Mouse (Mus musculus) liver, embryonic 13.5 days (tissue): ENCODE data around the gene Fyttd1. TPM values are rescaled to one million over a fixed set of nuclear protein-coding genes. Genes with fewer than 3 reads are reported as not detected.
"Not testable (repeated sequence)": the region's sequence is repeated elsewhere in the genome, so short reads cannot be mapped to it uniquely, and the experiment has no call there.

ENCODE experiments used
- ATAC-seq: fragments of 200-750 bp; cut with Nextera tagmentation; 2 replicates; pipeline ENCODE4 v1.8.0; 2017; ENCODE audit warnings: low read depth, mild to moderate bottlenecking, moderate number of reproducible peaks, moderate library complexity
- DNase-seq: peaks from one replicate; pipeline ENCODE4 v3.0.0; 2022
- H3K27ac ChIP-seq: fragments of 300-500 bp; sonication (generic); 2 replicates; pipeline ENCODE4 v1.5.1; 2015; ENCODE audit warnings: moderate library complexity, mild to moderate bottlenecking, inconsistent platforms
- H3K27me3 ChIP-seq: fragments of 300-500 bp; sonication (generic); 2 replicates; pipeline ENCODE4 v1.6.1; 2015; ENCODE audit warnings: mild to moderate bottlenecking, inconsistent platforms
- H3K36me3 ChIP-seq: fragments of 300-500 bp; sonication (generic); 2 replicates; pipeline ENCODE4 v1.6.1; 2015; ENCODE audit warnings: mild to moderate bottlenecking, inconsistent platforms
- H3K4me1 ChIP-seq: fragments of 300-500 bp; sonication (generic); replicated peaks from 2 replicates; pipeline ENCODE4 v1.6.1; 2015; ENCODE audit warnings: inconsistent platforms
- H3K4me2 ChIP-seq: fragments of 300-500 bp; sonication (generic); 2 replicates; pipeline ENCODE4 v1.6.1; 2015; ENCODE audit warnings: inconsistent platforms, mild to moderate bottlenecking, moderate library complexity
- H3K4me3 ChIP-seq: fragments of 300-500 bp; sonication (generic); replicated peaks from 2 replicates; pipeline ENCODE4 v1.5.1; 2015; ENCODE audit warnings: mild to moderate bottlenecking, inconsistent platforms
- H3K9ac ChIP-seq: fragments of 300-500 bp; sonication (generic); 2 replicates; pipeline ENCODE4 v1.6.1; 2015; ENCODE audit warnings: mild to moderate bottlenecking, inconsistent platforms
- H3K9me3 ChIP-seq: fragments of 300-500 bp; sonication (generic); replicated peaks from 2 replicates; pipeline ENCODE4 v1.6.1; 2016; ENCODE audit warnings: inconsistent platforms
- WGBS: fragments of 180-500 bp; shearing (Covaris S2); methylation state at CpG from one replicate; pipeline ENCODE4 v1.1.7; 2015; ENCODE audit not compliant: insufficient replicate concordance; 5-methylcytosine and 5-hydroxymethylcytosine counted together
- polyA plus RNA-seq: library from polyadenylated mRNA; unstranded; fragments of >200 nt; fragmentation: Nextera tagmentation; extraction: Ambion mirVana; gene quantifications from 2 replicates; pipeline ENCODE4 v1.2.1, GENCODE M21; 2015

The Fyttd1 gene
- polyA plus RNA-seq, 1 experiment from 2014 or later: 34.0 TPM

DNA sequence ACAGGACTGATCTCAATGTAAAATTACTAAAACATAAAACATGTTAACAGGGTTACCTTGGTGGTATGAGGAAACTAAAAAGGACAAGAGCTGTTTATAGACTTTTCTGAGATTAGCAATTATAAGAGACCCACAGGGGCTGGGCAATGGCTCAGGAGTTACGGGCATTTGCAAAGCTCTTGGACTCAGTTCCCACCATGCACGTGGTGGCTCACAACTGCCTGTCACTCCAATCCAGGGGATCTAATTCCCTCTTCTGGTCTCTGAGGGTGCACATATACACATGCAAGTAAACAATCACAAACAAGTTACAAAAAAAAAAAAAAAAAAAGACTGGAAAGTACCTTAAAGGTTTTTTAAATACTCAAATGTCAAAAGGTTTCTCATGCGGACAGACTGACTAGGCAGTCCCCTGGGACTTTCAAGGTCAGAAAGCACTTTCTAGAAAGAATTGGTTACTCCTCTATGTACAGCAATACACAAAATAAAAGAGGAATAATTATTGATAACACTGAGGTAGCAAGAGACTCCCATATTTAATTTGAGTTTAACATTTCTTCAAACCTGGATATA lies 15.4 kb upstream of the Fyttd1 start:
- H3K4me2 ChIP-seq: no peak overlapping the region
- H3K4me3 ChIP-seq: no peak overlapping the region
- H3K4me1 ChIP-seq: peaks cover 4% of the 10 kb centered on the region
- H3K27ac ChIP-seq: no peak overlapping the region
- WGBS: 78% methylated on average over 3 of the region's 3 CpGs
- H3K9me3 ChIP-seq: no peaks in the 10 kb centered on the region
- no peaks in the 10 kb centered on the region for H3K27me3 ChIP-seq
- ATAC-seq (no peak), DNase-seq (no peak)
- H3K9ac ChIP-seq: no peak overlapping the region
- H3K36me3 ChIP-seq: no peaks in the 10 kb centered on the region

DNA sequence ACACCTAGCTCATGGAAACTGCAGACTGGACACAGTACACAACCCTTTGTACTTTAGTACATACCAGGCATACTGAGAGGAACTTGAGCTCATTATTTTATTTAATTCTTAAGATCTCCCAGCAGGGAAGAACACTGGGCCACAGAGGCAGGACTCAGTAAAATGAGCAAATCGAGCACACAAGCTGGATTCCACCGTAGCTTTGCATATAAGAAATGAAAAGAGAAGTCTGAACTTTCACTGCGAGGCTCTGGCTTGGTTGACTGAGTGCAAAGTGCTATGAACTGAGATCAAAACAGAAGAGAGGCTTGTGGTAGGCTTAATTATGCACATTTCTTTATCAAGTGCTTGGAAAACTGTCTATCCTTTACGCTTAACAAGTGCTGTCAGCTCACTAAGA lies 11.9 kb upstream of the Fyttd1 start:
- Histone ChIP-seq H3K9me3 (no peaks in the 10 kb centered on the region), H3K36me3 (no peaks in the 10 kb centered on the region), H3K4me3 (no peak overlapping the region), H3K27me3 (0 out of 2 replicates have a peak, but pooled peaks cover 5% of the 10 kb centered on the region), H3K27ac (no peak overlapping the region), H3K9ac (no peak overlapping the region), H3K4me1 (peaks cover 19% of the 10 kb centered on the region), H3K4me2 (no peak overlapping the region)
- DNase-seq (no peak), ATAC-seq (no peak)
- WGBS: 79% methylated on average over 4 of the region's 4 CpGs

DNA sequence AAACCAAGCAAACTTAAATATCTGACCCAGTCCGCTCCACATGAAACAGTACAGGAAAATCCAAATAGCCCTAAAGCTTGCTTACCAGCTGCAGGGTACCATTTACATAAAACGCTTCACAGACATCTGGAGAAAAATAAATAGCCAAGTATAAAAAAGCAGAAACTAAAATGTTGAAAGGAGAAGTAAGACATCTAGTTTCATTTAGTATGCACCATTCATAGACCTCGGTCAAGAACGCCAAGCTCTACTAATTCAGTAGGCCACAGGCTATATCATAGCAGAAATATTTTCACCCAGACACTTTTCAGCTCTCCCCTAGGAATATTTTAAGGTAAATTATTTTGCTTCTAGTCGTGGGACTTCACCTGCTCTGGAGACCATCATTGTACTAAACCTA lies 10.6 kb upstream of the Fyttd1 start:
- WGBS: 79% methylated on average over 5 of the region's 5 CpGs
- H3K4me1 ChIP-seq: peaks cover 19% of the 10 kb centered on the region
- H3K27me3 ChIP-seq: 0 out of 2 replicates have a peak, but pooled peaks cover 5% of the 10 kb centered on the region
- no peaks in the 10 kb centered on the region for H3K36me3 ChIP-seq
- H3K9me3 ChIP-seq: no peaks in the 10 kb centered on the region
- H3K27ac ChIP-seq: no peak overlapping the region
- peak overlapping the region; percentile 90 for H3K4me2 ChIP-seq
- H3K4me3 ChIP-seq: no peak overlapping the region; the same call in 1 of the 2 replicates
- DNase-seq (no peak), ATAC-seq (no peak)
- H3K9ac ChIP-seq: peak overlapping the region; percentile 82; the same call in 1 of the 2 replicates

DNA sequence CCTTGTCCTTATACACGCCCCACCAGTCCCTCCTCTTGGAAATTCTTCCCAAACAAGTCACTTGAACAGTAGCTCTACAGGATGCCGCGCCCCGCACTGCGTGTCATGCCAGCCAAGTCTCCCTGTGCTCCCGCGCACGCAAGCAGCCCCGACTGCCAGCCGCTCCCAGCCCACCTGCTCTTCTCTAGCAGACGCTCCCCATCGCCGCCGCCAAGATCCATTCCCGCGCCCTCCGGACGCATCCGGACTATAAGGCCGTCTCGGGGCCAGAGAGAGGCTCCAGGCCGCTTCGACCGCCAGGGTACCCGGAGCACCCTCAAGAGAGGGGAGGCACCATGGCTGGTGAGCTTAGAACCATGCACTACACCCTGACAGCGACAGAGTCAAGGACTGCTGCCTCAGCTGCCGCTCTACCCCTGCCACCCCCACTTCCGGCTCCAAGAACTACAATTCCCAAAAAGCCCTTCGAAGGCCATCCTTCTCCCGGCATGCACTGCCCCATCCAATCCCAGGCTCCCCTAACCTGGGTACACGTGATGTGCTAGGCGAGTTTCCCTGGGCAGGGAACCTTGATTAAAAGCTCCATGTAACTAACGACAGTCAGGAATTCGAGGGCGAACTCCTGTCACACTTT lies 9.3 kb upstream of the Fyttd1 start:
- H3K36me3 ChIP-seq: no peaks in the 10 kb centered on the region
- peak overlapping the region; percentile 83 for H3K4me3 ChIP-seq
- under 1% methylated on average over 35 of the region's 35 CpGs for WGBS
- H3K27ac ChIP-seq: peak overlapping the region; percentile 72
- DNase-seq: peak; percentile 86
- H3K9ac ChIP-seq: peak overlapping the region; percentile 82
- no peaks in the 10 kb centered on the region for H3K9me3 ChIP-seq
- H3K4me2 ChIP-seq: peak overlapping the region; percentile 90
- peaks cover 19% of the 10 kb centered on the region for H3K4me1 ChIP-seq
- peak; percentile 99 for ATAC-seq
- 0 out of 2 replicates have a peak, but pooled peaks cover 5% of the 10 kb centered on the region for H3K27me3 ChIP-seq

DNA sequence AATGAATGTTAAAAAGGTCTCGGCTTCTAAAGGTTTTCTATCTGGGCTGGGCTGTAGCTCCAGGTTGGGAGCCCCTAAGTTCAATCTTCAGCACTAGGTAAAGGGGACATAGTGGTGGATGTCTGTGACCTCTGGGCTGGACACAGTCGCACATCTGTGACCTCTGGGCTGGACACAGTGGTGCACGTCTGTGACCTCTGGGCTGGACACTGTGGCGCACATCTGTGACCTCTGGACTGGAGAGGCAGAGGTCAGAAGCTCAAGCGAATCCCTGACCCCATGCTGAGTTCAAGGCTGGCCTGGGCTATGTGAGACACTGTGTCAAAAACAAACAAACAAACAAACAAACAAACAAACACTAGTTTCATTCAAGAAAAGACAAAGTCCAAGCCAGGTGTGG lies 7.1 kb upstream of the Fyttd1 start:
- 52% methylated on average over 5 of the region's 5 CpGs for WGBS
- no peak overlapping the region for H3K4me3 ChIP-seq
- peaks cover 19% of the 10 kb centered on the region for H3K4me1 ChIP-seq
- H3K4me2 ChIP-seq: no peak overlapping the region
- 0 out of 2 replicates have a peak, but pooled peaks cover 5% of the 10 kb centered on the region for H3K27me3 ChIP-seq
- no peak for ATAC-seq
- H3K9ac ChIP-seq: no peak overlapping the region
- no peaks in the 10 kb centered on the region for H3K9me3 ChIP-seq
- H3K36me3 ChIP-seq: no peaks in the 10 kb centered on the region
- H3K27ac ChIP-seq: no peak overlapping the region
- no peak for DNase-seq

DNA sequence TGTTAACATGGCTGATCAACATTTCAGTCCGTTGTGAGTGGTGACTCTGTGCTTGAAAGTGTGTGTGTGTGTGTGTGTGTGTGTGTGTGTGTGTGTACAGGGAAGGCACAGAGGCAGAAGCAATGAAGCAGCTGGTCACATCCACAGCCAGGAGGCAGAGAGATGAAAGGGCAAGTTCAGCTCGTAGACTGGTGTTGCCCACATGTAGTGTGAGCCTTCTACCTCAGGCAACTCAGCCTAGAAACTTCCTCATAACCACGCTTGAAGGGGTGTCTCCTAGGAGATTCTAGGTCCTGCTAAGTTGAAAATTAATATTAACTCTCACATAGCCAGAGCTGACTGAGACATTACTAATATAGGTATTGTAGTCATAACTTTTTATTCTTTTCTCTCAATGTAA lies 3.9 kb upstream of the Fyttd1 start:
- ATAC-seq (no peak), DNase-seq (no peak)
- Histone ChIP-seq H3K9ac (no peak overlapping the region), H3K9me3 (no peaks in the 10 kb centered on the region), H3K4me1 (peaks cover 13% of the 10 kb centered on the region), H3K4me3 (no peak overlapping the region), H3K27ac (no peak overlapping the region), H3K27me3 (0 out of 2 replicates have a peak, but pooled peaks cover 5% of the 10 kb centered on the region), H3K36me3 (no peaks in the 10 kb centered on the region), H3K4me2 (no peak overlapping the region)
- WGBS: 33% methylated on average over 3 of the region's 3 CpGs

DNA sequence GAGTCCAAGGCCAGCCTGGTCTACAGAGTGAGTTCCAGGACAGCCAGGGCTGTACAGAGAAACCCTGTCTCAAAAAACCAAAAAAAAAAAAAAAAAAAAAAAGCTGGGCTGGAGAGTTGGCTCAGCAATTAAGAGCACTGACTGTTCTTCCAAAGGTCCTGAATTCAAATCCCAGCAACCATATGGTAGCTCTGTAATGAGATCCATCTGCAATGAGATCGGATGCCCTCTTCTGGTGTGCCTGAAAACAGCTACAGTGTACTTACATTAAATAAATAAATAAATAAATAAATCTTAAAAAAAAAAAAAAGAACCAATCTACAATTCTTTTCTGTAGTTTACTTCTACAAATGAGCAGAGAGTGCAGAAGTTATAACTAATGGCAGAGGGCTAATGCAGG lies 2.0 kb upstream of the Fyttd1 start:
- 48% methylated on average over 1 of the region's 1 CpGs for WGBS
- H3K27me3 ChIP-seq, H3K4me3 ChIP-seq, H3K9me3 ChIP-seq, H3K27ac ChIP-seq, ATAC-seq, H3K9ac ChIP-seq, DNase-seq, H3K36me3 ChIP-seq: not testable (repeated sequence)
- peak overlapping the region; percentile 5; the same call in 1 of the 2 replicates for H3K4me2 ChIP-seq
- peaks cover 25% of the 10 kb centered on the region for H3K4me1 ChIP-seq

DNA sequence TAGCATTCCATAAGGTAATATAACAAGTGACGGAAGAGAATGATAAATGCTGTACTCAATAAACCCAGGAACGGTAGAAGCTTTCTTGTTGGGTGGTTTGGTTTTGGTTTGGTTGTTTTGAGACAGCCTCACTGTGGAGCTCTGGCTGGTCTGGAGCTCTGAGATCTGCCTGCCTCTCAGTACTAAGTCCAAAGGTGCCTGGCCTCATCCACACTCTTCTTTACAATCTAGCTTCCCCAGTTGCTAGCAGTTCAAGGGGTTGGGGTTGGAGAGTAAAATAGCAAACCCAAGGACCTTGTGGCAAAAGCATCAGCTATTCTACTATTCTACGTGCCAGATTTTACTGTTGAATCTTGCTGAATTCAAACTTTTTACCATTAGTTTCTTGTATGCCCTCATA lies 1.5 kb upstream of the Fyttd1 start:
- WGBS: 76% methylated on average over 3 of the region's 3 CpGs
- peaks cover 28% of the 10 kb centered on the region for H3K4me1 ChIP-seq
- no peak overlapping the region for H3K4me3 ChIP-seq
- H3K9me3 ChIP-seq: no peaks in the 10 kb centered on the region
- H3K9ac ChIP-seq: no peak overlapping the region
- no peak for ATAC-seq
- H3K27ac ChIP-seq: no peak overlapping the region
- H3K27me3 ChIP-seq: no peaks in the 10 kb centered on the region
- peak overlapping the region; percentile 5; the same call in 1 of the 2 replicates for H3K4me2 ChIP-seq
- DNase-seq: no peak
- no peaks in the 10 kb centered on the region for H3K36me3 ChIP-seq

DNA sequence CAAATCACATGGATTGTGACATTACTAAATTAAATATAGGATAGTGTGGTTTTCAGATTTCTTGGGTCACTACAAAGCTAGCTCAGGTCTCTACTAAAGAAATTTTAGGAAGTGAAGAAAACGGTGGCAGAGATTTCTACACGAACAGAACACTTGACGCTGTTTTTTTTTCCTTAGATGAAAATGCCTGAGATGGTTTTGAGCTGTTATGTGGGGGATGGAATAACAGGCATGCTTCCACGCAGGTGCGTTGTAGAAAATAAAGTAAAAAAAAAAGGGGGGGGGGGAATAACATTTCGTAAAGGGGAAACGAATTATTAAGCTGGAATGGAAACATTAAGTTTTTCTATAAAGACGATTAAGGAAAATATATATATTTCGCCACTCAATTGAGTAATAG lies 469 bp upstream of the Fyttd1 start:
- Histone ChIP-seq H3K27ac (no peak overlapping the region), H3K9me3 (no peaks in the 10 kb centered on the region), H3K4me3 (peak overlapping the region; percentile 80), H3K9ac (peak overlapping the region; percentile 86), H3K36me3 (no peaks in the 10 kb centered on the region), H3K4me2 (peak overlapping the region; percentile 98), H3K27me3 (no peaks in the 10 kb centered on the region), H3K4me1 (peaks cover 28% of the 10 kb centered on the region)
- no peak for ATAC-seq
- DNase-seq: no peak
- 32% methylated on average over 9 of the region's 9 CpGs for WGBS

DNA sequence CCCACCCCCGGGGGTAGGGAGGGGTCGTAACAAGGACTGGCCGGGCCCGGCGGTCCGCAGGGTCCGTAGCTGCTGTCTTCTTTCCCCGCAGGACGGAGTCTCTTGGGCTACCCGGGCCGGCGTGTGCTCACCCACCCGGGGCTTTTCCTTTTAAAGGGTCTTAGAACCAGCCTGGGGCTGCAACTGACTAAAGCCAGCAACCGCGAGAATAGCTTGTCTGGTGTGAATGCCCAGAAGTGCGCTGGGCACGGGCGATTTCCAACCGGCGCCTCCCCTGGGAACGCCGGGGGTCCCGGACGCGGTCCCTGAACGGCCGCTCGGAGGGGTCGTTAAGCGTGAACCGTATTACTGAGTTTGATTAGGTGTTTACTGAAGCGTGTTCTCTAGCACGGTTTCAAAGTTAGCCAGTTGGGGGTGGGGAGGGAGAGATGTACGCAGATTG lies 878 bp downstream of the Fyttd1 start:
- under 1% methylated on average over 31 of the region's 34 CpGs for WGBS

DNA sequence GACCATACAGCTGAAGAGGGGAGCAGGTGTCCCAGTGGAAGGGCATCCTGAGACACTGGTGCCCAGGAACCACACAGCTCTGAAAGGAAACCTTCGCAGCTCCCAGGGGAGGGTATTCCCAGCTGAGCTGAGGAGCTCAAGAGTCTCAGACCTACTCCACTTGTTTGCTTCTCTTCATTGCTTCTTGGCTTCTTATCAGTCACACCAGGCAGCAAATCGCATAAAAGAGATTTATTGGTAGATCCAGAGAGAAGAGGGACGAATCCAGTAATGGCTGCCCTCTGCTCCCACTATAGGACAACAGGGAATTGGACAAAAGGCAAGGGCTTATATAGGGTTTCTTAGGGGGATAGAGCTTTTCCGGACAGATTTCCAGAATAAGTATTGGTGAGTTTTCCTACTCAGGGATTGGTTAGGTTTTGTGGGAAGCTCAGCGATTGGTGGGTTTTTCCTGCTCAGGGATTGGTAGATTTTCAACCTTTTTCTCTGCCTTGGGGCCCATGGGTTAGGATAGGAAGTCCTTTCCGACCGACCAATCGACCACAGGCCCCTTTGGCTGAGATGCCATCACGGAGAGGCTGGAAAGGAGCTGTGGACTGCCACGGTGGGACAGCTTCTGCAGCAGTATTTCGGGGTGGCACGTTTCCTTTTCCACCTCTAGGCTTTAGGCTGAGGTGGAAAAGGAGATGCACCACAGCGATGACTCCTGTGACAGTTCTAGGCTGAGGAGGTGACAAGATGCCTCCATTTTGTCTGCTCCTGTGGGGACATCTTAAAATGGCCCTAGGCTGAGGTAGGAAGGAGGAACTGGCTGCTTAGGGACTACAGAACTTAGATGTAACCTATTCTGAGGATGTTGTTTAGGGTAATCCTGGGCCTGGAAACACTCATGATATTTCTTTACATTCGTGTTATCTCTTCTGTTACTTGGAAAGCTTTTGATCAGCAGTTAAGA lies 1.9 kb downstream of the Fyttd1 start:
- 66% methylated on average over 14 of the region's 14 CpGs for WGBS
- peak overlapping the region; percentile 80 for H3K4me3 ChIP-seq
- H3K27ac ChIP-seq: no peak overlapping the region
- no peak for DNase-seq
- peaks cover 28% of the 10 kb centered on the region for H3K4me1 ChIP-seq
- H3K9ac ChIP-seq: peak overlapping the region; percentile 86
- ATAC-seq: no peak
- H3K36me3 ChIP-seq: no peaks in the 10 kb centered on the region
- H3K4me2 ChIP-seq: peak overlapping the region; percentile 98
- H3K9me3 ChIP-seq: no peaks in the 10 kb centered on the region
- H3K27me3 ChIP-seq: no peaks in the 10 kb centered on the region

More for the DNA sequence above, 878 bp downstream of the Fyttd1 start:
- no peaks in the 10 kb centered on the region for H3K27me3 ChIP-seq
- peak overlapping the region; percentile 98 for H3K4me2 ChIP-seq
- peak overlapping the region; percentile 67 for H3K27ac ChIP-seq
- no peaks in the 10 kb centered on the region for H3K36me3 ChIP-seq
- peak overlapping the region; percentile 80 for H3K4me3 ChIP-seq
- no peaks in the 10 kb centered on the region for H3K9me3 ChIP-seq
- ATAC-seq: peak; percentile 11; the same call in 1 of the 2 replicates
- peak overlapping the region; percentile 86 for H3K9ac ChIP-seq
- no peak for DNase-seq
- peaks cover 28% of the 10 kb centered on the region for H3K4me1 ChIP-seq
